Mouse (Mus musculus) liver, embryonic 11.5 days (tissue): ENCODE measurements around the gene Arid3b. TPM values are rescaled to one million over a fixed set of nuclear protein-coding genes. Genes with fewer than 3 reads are reported as not detected.

ENCODE experiments used
- ATAC-seq: fragments of 200-750 bp; cut with Nextera tagmentation; replicated peaks from 2 replicates; pipeline ENCODE4 v1.8.0; 2017; ENCODE audit warnings: moderate number of reproducible peaks, mild to moderate bottlenecking, moderate TSS enrichment, moderate library complexity; ENCODE audit not compliant: low FRiP score
- DNase-seq: peaks from one replicate; pipeline ENCODE4 v3.0.0-alpha.2; 2017; ENCODE audit warnings: low spot score
- H3K27ac ChIP-seq: fragments of 300-500 bp; sonication (generic); 2 replicates; pipeline ENCODE4 v1.5.1; 2014; ENCODE audit warnings: mild to moderate bottlenecking, low read depth, low read length, control low read depth
- H3K27me3 ChIP-seq: fragments of 300-500 bp; sonication (generic); replicated peaks from 2 replicates; pipeline ENCODE4 v1.6.1; 2014; ENCODE audit warnings: low read length, mixed read lengths; ENCODE audit not compliant: control insufficient read depth, insufficient read depth
- H3K36me3 ChIP-seq: fragments of 300-500 bp; sonication (generic); 2 replicates; pipeline ENCODE4 v1.6.1; 2014; ENCODE audit warnings: mild to moderate bottlenecking, low read length, moderate library complexity, mixed read lengths; ENCODE audit not compliant: control insufficient read depth, insufficient read depth
- H3K4me1 ChIP-seq: fragments of 300-500 bp; sonication (generic); replicated peaks from 2 replicates; pipeline ENCODE4 v1.6.1; 2014; ENCODE audit warnings: low read length, mixed read lengths; ENCODE audit not compliant: control insufficient read depth, insufficient read depth
- H3K4me2 ChIP-seq: fragments of 300-500 bp; sonication (generic); 2 replicates; pipeline ENCODE4 v1.6.1; 2014; ENCODE audit warnings: mild to moderate bottlenecking, control low read depth, moderate library complexity
- H3K4me3 ChIP-seq: fragments of 300-500 bp; sonication (generic); 2 replicates; pipeline ENCODE4 v1.5.1; 2014; ENCODE audit warnings: low read depth, low read length, control low read depth
- H3K9ac ChIP-seq: fragments of 300-500 bp; sonication (generic); 2 replicates; pipeline ENCODE4 v1.6.1; 2014; ENCODE audit warnings: low read depth, low read length, control low read depth
- H3K9me3 ChIP-seq: fragments of 300-500 bp; sonication (generic); 2 replicates; pipeline ENCODE4 v1.6.1; 2016; ENCODE audit warnings: low read length, inconsistent platforms, mixed read lengths; ENCODE audit not compliant: control insufficient read depth
- WGBS: fragments of 180-500 bp; shearing (Covaris S2); extraction: QIAGEN DNeasy Blood & Tissue Kit; methylation state at CpG from one replicate; pipeline ENCODE4 v1.1.7; 2014; 5-methylcytosine and 5-hydroxymethylcytosine counted together
- polyA plus RNA-seq: library from polyadenylated mRNA; unstranded; fragments of >200 nt; fragmentation: Nextera tagmentation; extraction: Ambion mirVana; gene quantifications from 2 replicates; pipeline ENCODE4 v1.2.1, GENCODE M21; 2014

Arid3b gene
- polyA plus RNA-seq, 1 experiment from 2014 or later, result 20.3 TPM

- ATAC-seq, result no peak
- 73% methylated on average over 4 of the region's 4 CpGs for WGBS
- no peak overlapping the region for H3K4me3 ChIP-seq
- no peak overlapping the region for H3K9ac ChIP-seq
- peaks cover 28% of the 10 kb centered on the region for H3K4me1 ChIP-seq
- H3K36me3 ChIP-seq, result no peaks in the 10 kb centered on the region
- no peak overlapping the region for H3K27ac ChIP-seq
- H3K4me2 ChIP-seq, result no peak overlapping the region
- H3K9me3 ChIP-seq, result no peaks in the 10 kb centered on the region
- DNase-seq, result no peak
- H3K27me3 ChIP-seq, result no peaks in the 10 kb centered on the region
Measured at GRCm38 (mm10) chr9:57775736-57776135, 60.9 kb downstream of the Arid3b start.

- DNase-seq, result no peak
- WGBS, result 66% methylated on average over 5 of the region's 5 CpGs
- Histone ChIP-seq H3K36me3 (no peaks in the 10 kb centered on the region), H3K4me1 (peaks cover 32% of the 10 kb centered on the region), H3K27ac (no peak overlapping the region), H3K9me3 (no peaks in the 10 kb centered on the region), H3K9ac (no peak overlapping the region), H3K27me3 (no peaks in the 10 kb centered on the region), H3K4me3 (no peak overlapping the region), H3K4me2 (no peak overlapping the region)
- no peak for ATAC-seq
Measured at GRCm38 (mm10) chr9:57775026-57775425, 61.6 kb downstream of the Arid3b start.

GRCm38 (mm10) chr9:57774168-57774567, 62.4 kb downstream of the Arid3b start:
- Histone ChIP-seq H3K4me2 (peak overlapping the region; percentile 8; the same call in 1 of the 2 replicates), H3K9ac (peak overlapping the region; percentile 4; the same call in 1 of the 2 replicates), H3K9me3 (no peaks in the 10 kb centered on the region), H3K36me3 (no peaks in the 10 kb centered on the region), H3K4me3 (no peak overlapping the region), H3K4me1 (peaks cover 40% of the 10 kb centered on the region), H3K27ac (peak overlapping the region; percentile 72), H3K27me3 (no peaks in the 10 kb centered on the region)
- WGBS, result 3% methylated on average over 1 of the region's 1 CpGs
- no peak for DNase-seq
- no peak for ATAC-seq

- ATAC-seq, result no peak
- peak overlapping the region; percentile 4; the same call in 1 of the 2 replicates for H3K9ac ChIP-seq
Measured at GRCm38 (mm10) chr9:57773754-57774153, 62.8 kb downstream of the Arid3b start.

GRCm38 (mm10) chr9:57770836-57771235, 65.8 kb downstream of the Arid3b start:
- H3K27me3 ChIP-seq, result no peaks in the 10 kb centered on the region
- peaks cover 53% of the 10 kb centered on the region for H3K4me1 ChIP-seq
- no peaks in the 10 kb centered on the region for H3K9me3 ChIP-seq
- H3K4me3 ChIP-seq, result no peak overlapping the region
- H3K9ac ChIP-seq, result peak overlapping the region; percentile 32; the same call in 1 of the 2 replicates
- ATAC-seq (peak; percentile 79), DNase-seq (no peak)
- H3K4me2 ChIP-seq, result peak overlapping the region; percentile 52
- peak overlapping the region; percentile 97 for H3K27ac ChIP-seq
- no peaks in the 10 kb centered on the region for H3K36me3 ChIP-seq
- WGBS, result 76% methylated on average over 2 of the region's 2 CpGs

More at GRCm38 (mm10) chr9:57773754-57774153, 62.8 kb downstream of the Arid3b start:
- peaks cover 44% of the 10 kb centered on the region for H3K4me1 ChIP-seq
- no peaks in the 10 kb centered on the region for H3K9me3 ChIP-seq
- DNase-seq, result no peak
- no peak overlapping the region for H3K4me3 ChIP-seq
- peak overlapping the region; percentile 72 for H3K27ac ChIP-seq
- H3K4me2 ChIP-seq, result peak overlapping the region; percentile 8; the same call in 1 of the 2 replicates
- no peaks in the 10 kb centered on the region for H3K27me3 ChIP-seq
- no peaks in the 10 kb centered on the region for H3K36me3 ChIP-seq
- WGBS, result 53% methylated on average over 3 of the region's 3 CpGs

GRCm38 (mm10) chr9:57770214-57770613, 66.4 kb downstream of the Arid3b start:
- H3K27me3 ChIP-seq, result no peaks in the 10 kb centered on the region
- H3K4me3 ChIP-seq, result peak overlapping the region; percentile 12; the same call in 1 of the 2 replicates
- H3K9me3 ChIP-seq, result no peaks in the 10 kb centered on the region
- H3K4me2 ChIP-seq, result peak overlapping the region; percentile 52
- ATAC-seq, result no peak; the same call in 1 of the 2 replicates
- DNase-seq, result no peak
- peak overlapping the region; percentile 32 for H3K9ac ChIP-seq
- H3K4me1 ChIP-seq, result peaks cover 53% of the 10 kb centered on the region
- H3K36me3 ChIP-seq, result no peaks in the 10 kb centered on the region
- H3K27ac ChIP-seq, result peak overlapping the region; percentile 97
- WGBS, result 58% methylated on average over 1 of the region's 1 CpGs

GRCm38 (mm10) chr9:57769539-57770069, 67.0 kb downstream of the Arid3b start:
- peaks cover 48% of the 10 kb centered on the region for H3K4me1 ChIP-seq

GRCm38 (mm10) chr9:57767231-57767630, 69.4 kb downstream of the Arid3b start:
- Histone ChIP-seq H3K9me3 (no peaks in the 10 kb centered on the region), H3K27me3 (no peaks in the 10 kb centered on the region), H3K4me3 (no peak overlapping the region), H3K36me3 (no peaks in the 10 kb centered on the region), H3K4me1 (peaks cover 53% of the 10 kb centered on the region), H3K4me2 (no peak overlapping the region), H3K27ac (no peak overlapping the region), H3K9ac (no peak overlapping the region)
- ATAC-seq, result no peak
- WGBS, result 94% methylated on average over 4 of the region's 4 CpGs
- no peak for DNase-seq

More at GRCm38 (mm10) chr9:57769539-57770069, 67.0 kb downstream of the Arid3b start:
- no peaks in the 10 kb centered on the region for H3K36me3 ChIP-seq
- 48% methylated on average over 2 of the region's 2 CpGs for WGBS
- H3K27ac ChIP-seq, result peak overlapping the region; percentile 97
- peak overlapping the region; percentile 52 for H3K4me2 ChIP-seq
- peak overlapping the region; percentile 32 for H3K9ac ChIP-seq
- peak; percentile 87 for ATAC-seq
- H3K4me3 ChIP-seq, result no peak overlapping the region
- H3K27me3 ChIP-seq, result no peaks in the 10 kb centered on the region
- no peaks in the 10 kb centered on the region for H3K9me3 ChIP-seq
- DNase-seq, result peak; percentile 55

- Histone ChIP-seq H3K9me3 (no peaks in the 10 kb centered on the region), H3K4me2 (peak overlapping the region; percentile 93), H3K4me1 (peaks cover 52% of the 10 kb centered on the region), H3K9ac (peak overlapping the region; percentile 90), H3K36me3 (0 out of 2 replicates have a peak, but pooled peaks cover 4% of the 10 kb centered on the region), H3K4me3 (peak overlapping the region; percentile 74), H3K27me3 (no peaks in the 10 kb centered on the region), H3K27ac (peak overlapping the region; percentile 93)
- ATAC-seq (no peak), DNase-seq (no peak)
- 48% methylated on average over 6 of the region's 6 CpGs for WGBS
Measured at GRCm38 (mm10) chr9:57766431-57766830, 70.2 kb downstream of the Arid3b start.
